Mouse (Mus musculus) central nervous system, embryonic 14 days (tissue): Measurements from ENCODE around the gene Vmn1r201. TPM values are rescaled to one million over a fixed set of nuclear protein-coding genes. Genes with fewer than 3 reads are reported as not detected.

Experiments
- polyA plus RNA-seq: library from polyadenylated mRNA; depleted of rRNA; stranded (reverse); fragments of >200 nt; gene quantifications from 2 replicates; pipeline ENCODE4 v1.2.3, GENCODE M21; 2012; rRNA removed

The Vmn1r201 gene
- not detected in 2 replicates for polyA plus RNA-seq

DNA sequence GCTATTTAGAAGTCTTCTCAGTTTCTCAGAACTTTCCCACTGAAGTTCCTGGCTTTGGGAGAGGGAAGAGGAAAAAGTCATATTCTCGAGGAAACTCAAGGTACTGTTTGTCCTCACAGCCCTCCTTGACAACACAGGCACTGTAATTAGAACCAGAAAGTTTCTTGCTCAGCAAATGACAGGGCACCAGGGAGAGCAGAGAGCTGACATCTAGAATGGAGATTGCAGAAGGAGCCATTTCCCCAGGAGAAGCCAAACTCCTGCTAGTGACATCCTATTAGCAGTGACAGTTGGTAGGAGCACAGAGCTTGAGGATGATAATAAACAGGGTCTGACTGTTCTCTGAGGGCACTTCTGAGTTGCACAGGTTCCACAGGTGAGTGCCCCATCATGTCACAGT is at the start of gene Vmn1r201:
Gene Vmn1r201 (plus strand): TSS at position 301 of the 400 bp plus-strand sequence.

DNA sequence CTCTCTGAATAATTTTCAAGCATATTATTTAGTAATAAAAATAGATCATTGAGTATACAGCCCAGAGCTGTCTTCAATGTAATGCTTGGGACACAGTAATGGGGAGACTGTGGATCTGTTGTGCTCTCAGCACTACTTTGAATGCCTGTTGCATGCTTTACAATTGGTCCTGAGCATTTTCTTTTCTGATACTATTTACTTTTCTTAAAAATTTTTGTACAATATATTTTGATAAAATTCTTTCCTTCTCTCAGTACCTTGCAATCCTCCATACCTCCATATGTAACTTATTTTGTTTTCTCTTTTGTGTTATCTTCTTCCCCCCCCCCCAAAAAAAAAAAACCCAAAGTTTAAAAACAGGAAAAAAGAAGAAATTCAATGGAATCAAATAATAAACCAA is 33.6 kb downstream of the Vmn1r201 start, which contains the start of gene Vmn1r202:
Gene Vmn1r202 (minus strand): TSS at position 101 of the 400 bp plus-strand sequence.

DNA sequence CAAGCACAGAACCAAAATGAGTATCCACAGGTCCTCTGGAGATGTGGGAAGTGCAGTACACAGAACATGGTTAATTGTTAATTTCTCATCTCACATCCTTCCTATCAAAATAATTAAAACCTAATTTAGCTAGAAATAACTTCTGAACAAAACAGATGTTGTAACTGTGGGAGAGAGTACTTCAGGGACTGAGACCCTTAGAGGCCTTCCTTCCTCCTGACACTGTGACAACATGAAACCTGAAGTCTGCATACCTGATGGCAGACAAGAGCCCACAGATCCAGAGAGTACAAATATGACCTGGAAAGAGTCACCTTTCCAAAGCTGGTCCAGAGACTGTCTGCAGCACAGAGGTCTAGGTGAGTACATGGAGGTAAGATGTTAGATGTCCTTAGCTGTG is 46.1 kb downstream of the Vmn1r201 start, which contains the start of gene Vmn1r203:
Gene Vmn1r203 (plus strand): TSS at position 301 of the 400 bp plus-strand sequence.

Other genes starting within 250 kb of the Vmn1r201 start
- gene Vmn1r193, start 248.8 kb upstream of the Vmn1r201 start, polyA plus RNA-seq, result not detected in 2 replicates
- gene Vmn1r194, start 227.7 kb upstream of the Vmn1r201 start, polyA plus RNA-seq, result not detected in 2 replicates
- not detected in 2 replicates for gene Vmn1r195, start 201.4 kb upstream of the Vmn1r201 start, polyA plus RNA-seq
- not detected in 2 replicates for gene Vmn1r196, start 182.0 kb upstream of the Vmn1r201 start, polyA plus RNA-seq
- not detected in 2 replicates for gene Vmn1r197, start 147.3 kb upstream of the Vmn1r201 start, polyA plus RNA-seq
- gene Vmn1r198, start 121.6 kb upstream of the Vmn1r201 start, polyA plus RNA-seq, result not detected in 2 replicates
- not detected in 2 replicates for gene Vmn1r199, start 92.1 kb upstream of the Vmn1r201 start, polyA plus RNA-seq
- gene Vmn1r200, start 81.5 kb upstream of the Vmn1r201 start, polyA plus RNA-seq, result not detected in 2 replicates
- gene Vmn1r202, start 33.5 kb downstream of the Vmn1r201 start, polyA plus RNA-seq, result 0.01 TPM in 2 replicates
- not detected in 2 replicates for gene Vmn1r203, start 46.2 kb downstream of the Vmn1r201 start, polyA plus RNA-seq
- not detected in 2 replicates for gene Vmn1r204, start 81.3 kb downstream of the Vmn1r201 start, polyA plus RNA-seq
- not detected in 2 replicates for gene Vmn1r205, start 121.1 kb downstream of the Vmn1r201 start, polyA plus RNA-seq
- not detected in 2 replicates for gene Vmn1r206, start 152.3 kb downstream of the Vmn1r201 start, polyA plus RNA-seq